7 mouse cellular contexts compared by ENCODE assay signal in genomic region chr5:111208660-111208969, GRCm38 (mm10).
DNase-seq lines count a peak whose midpoint lies in the region; ATAC-seq and TF ChIP-seq lines count a peak whose summit lies in the region.

No protein-coding gene starts in this region.

- peak; percentile 24; the same call in 1 of the 2 replicates for ATAC-seq in heart, embryonic 14.5 days (ENCODE audit: insufficient number of reproducible peaks, insufficient read depth, low FRiP score, low read depth)
- ATAC-seq in lung, embryonic 16.5 days (ENCODE audit: low read depth) = no peak

- no peak overlapping the region for H3K27ac ChIP-seq in ES-Bruce4 (ENCODE audit: insufficient read depth, low read length)
- H3K27ac ChIP-seq in embryonic fibroblast, embryonic 13.5 days (ENCODE audit: insufficient read depth, low read length) = no peak overlapping the region
- H3K27ac ChIP-seq in heart, embryonic 14.5 days (replicated peaks in 1 of 2; ENCODE audit: control insufficient read depth in 1 of 2, insufficient read depth in 1 of 2, low read depth in 2 of 2, low read length in 2 of 2) = no peak overlapping the region
- H3K27ac ChIP-seq in lung, embryonic 16.5 days (ENCODE audit: low read length) = no peak overlapping the region

- H3K4me1 ChIP-seq in ES-Bruce4 (ENCODE audit: control insufficient read depth, insufficient read depth, low read length) = no peaks in the 10 kb centered on the region
- H3K4me1 ChIP-seq in embryonic fibroblast, embryonic 13.5 days (ENCODE audit: control insufficient read depth, insufficient read depth, low read length) = peaks cover 22% of the 10 kb centered on the region
- peaks cover 7 to 9% of the 10 kb centered on the region in 2 experiments for H3K4me1 ChIP-seq in heart, embryonic 14.5 days (ENCODE audit: control insufficient read depth in 2 of 2, insufficient read depth in 2 of 2, low read length in 2 of 2)
- peaks cover 23% of the 10 kb centered on the region for H3K4me1 ChIP-seq in lung, embryonic 16.5 days (replicated peaks; ENCODE audit: control insufficient read depth, insufficient read depth, low read length)

- WGBS in heart, embryonic 14.5 days = 36% methylated on average over 5 of the region's 5 CpGs
- 32% methylated on average over 5 of the region's 5 CpGs for WGBS in lung, embryonic 16.5 days

- H3K27me3 ChIP-seq in ES-Bruce4 (ENCODE audit: control insufficient read depth, insufficient read depth, low read length, poor library complexity, severe bottlenecking) = no peaks in the 10 kb centered on the region
- H3K27me3 ChIP-seq in heart, embryonic 14.5 days (ENCODE audit: control insufficient read depth, insufficient read depth, low read length) = no peaks in the 10 kb centered on the region
- no peaks in the 10 kb centered on the region for H3K27me3 ChIP-seq in lung, embryonic 16.5 days (ENCODE audit: control insufficient read depth, insufficient read depth, low read depth, low read length)

- peak; percentile 59 for DNase-seq in adipocyte (ENCODE audit: low spot score)
- peak; percentile 61 to 80 for DNase-seq in kidney, postnatal 36 days
- DNase-seq in right cerebral cortex, postnatal 25 days = peak; percentile 44

- no peak overlapping the region for H3K9ac ChIP-seq in ES-Bruce4 (ENCODE audit: low read depth, poor library complexity, severe bottlenecking)
- no peak overlapping the region for H3K9ac ChIP-seq in heart, embryonic 14.5 days (ENCODE audit: low read length)
- H3K9ac ChIP-seq in lung, embryonic 16.5 days (ENCODE audit: low read length) = no peak overlapping the region

- no peaks in the 10 kb centered on the region for H3K9me3 ChIP-seq in ES-Bruce4 (replicated peaks; ENCODE audit: control insufficient read depth, insufficient read depth, low read length, poor library complexity, severe bottlenecking)
- H3K9me3 ChIP-seq in heart, embryonic 14.5 days (ENCODE audit: control insufficient read depth, low read length) = no peaks in the 10 kb centered on the region
- H3K9me3 ChIP-seq in lung, embryonic 16.5 days (ENCODE audit: control insufficient read depth, low read length) = no peaks in the 10 kb centered on the region

- no peaks in the 10 kb centered on the region for H3K36me3 ChIP-seq in ES-Bruce4 (ENCODE audit: control insufficient read depth, insufficient read depth, low read length, poor library complexity, severe bottlenecking)
- no peaks in the 10 kb centered on the region for H3K36me3 ChIP-seq in heart, embryonic 14.5 days (ENCODE audit: control insufficient read depth, insufficient read depth, low read length)
- no peaks in the 10 kb centered on the region for H3K36me3 ChIP-seq in lung, embryonic 16.5 days (ENCODE audit: control insufficient read depth, insufficient read depth, low read length)

- no peak overlapping the region for H3K4me3 ChIP-seq in ES-Bruce4 (ENCODE audit: low read depth, low read length)
- no peak overlapping the region for H3K4me3 ChIP-seq in embryonic fibroblast, embryonic 13.5 days (ENCODE audit: insufficient read depth, low read length)
- no peak overlapping the region for H3K4me3 ChIP-seq in heart, embryonic 14.5 days (ENCODE audit: control insufficient read depth in 1 of 2, insufficient read depth in 1 of 2, low read depth in 1 of 2, low read length in 2 of 2)
- H3K4me3 ChIP-seq in lung, embryonic 16.5 days (ENCODE audit: low read length) = no peak overlapping the region

- no peak for TF ChIP-seq EP300 in ES-Bruce4 (IDR thresholded peaks at IDR 0.05; ENCODE audit: insufficient read depth, low read depth, low read length)

- peak; percentile 83 for TF ChIP-seq CTCF in ES-Bruce4 (IDR thresholded peaks at IDR 0.05; ENCODE audit: low read depth, low read length)
- peak; percentile 94 for TF ChIP-seq CTCF in embryonic fibroblast, embryonic 13.5 days (IDR thresholded peaks at IDR 0.05; ENCODE audit: borderline replicate concordance, insufficient read depth, low read length)

- no peak for TF ChIP-seq POLR2A in ES-Bruce4 (IDR thresholded peaks at IDR 0.05; ENCODE audit: insufficient read depth, low read length)
- no peak for TF ChIP-seq POLR2A in embryonic fibroblast, embryonic 13.5 days (IDR thresholded peaks at IDR 0.05; ENCODE audit: low read depth, low read length)

- H3K4me2 ChIP-seq in heart, embryonic 14.5 days (ENCODE audit: low read length) = peak overlapping the region; percentile 46; the same call in 1 of the 2 replicates
- H3K4me2 ChIP-seq in lung, embryonic 16.5 days (ENCODE audit: low read depth, low read length) = 0 out of 2 replicates have a peak overlapping the region, but pooled peaks have one; percentile 33
